Mouse (Mus musculus) myocyte (in vitro differentiated cells): ENCODE data around the gene 1190002N15Rik. TPM values are rescaled to one million over a fixed set of nuclear protein-coding genes. Genes with fewer than 3 reads are reported as not detected.

ENCODE experiments used
- H3K27me3 ChIP-seq: one replicate; pipeline ENCODE4 v1.6.1; 2011; ENCODE audit not compliant: control insufficient read depth, insufficient read depth, insufficient read length
- H3K36me3 ChIP-seq: one replicate; pipeline ENCODE4 v1.6.1; 2011; ENCODE audit not compliant: control insufficient read depth, insufficient read depth
- H3K4me2 ChIP-seq: one replicate; pipeline ENCODE4 v1.6.1; 2011; ENCODE audit warnings: low read depth, control low read depth
- H3K4me3 ChIP-seq: one replicate; pipeline ENCODE4 v1.5.1; 2011; ENCODE audit warnings: mild to moderate bottlenecking, control low read depth, moderate library complexity
- H3K79me2 ChIP-seq: one replicate; pipeline ENCODE4 v1.6.1; 2011; ENCODE audit not compliant: control insufficient read depth, insufficient read depth
- H3ac ChIP-seq: one replicate; pipeline ENCODE4 v1.6.1; 2011; ENCODE audit not compliant: control insufficient read depth, insufficient read length
- CEBPB ChIP-seq: IDR thresholded peaks from 2 replicates; pipeline ENCODE4 v1.6.1; 2011; ENCODE audit warnings: mild to moderate bottlenecking, moderate library complexity; ENCODE audit not compliant: poor library complexity, insufficient read depth, severe bottlenecking
- E2F4 ChIP-seq: IDR thresholded peaks from one replicate; pipeline ENCODE4 v1.6.1; 2011; ENCODE audit warnings: mild to moderate bottlenecking, control low read depth, moderate library complexity; ENCODE audit not compliant: insufficient read depth
- MAX ChIP-seq: IDR thresholded peaks from one replicate; pipeline ENCODE4 v1.6.1; 2011; ENCODE audit warnings: low read depth, mild to moderate bottlenecking, control low read depth
- MYOD1 ChIP-seq, 3 experiments: IDR thresholded peaks; one replicate each; pipeline ENCODE4 v1.6.1; 2011; ENCODE audit warnings: control low read depth in 2 of 3, low read depth in 2 of 3, mild to moderate bottlenecking in 2 of 3, moderate library complexity in 1 of 3; ENCODE audit not compliant: insufficient read length in 2 of 3, control insufficient read depth in 1 of 3
- MYOG ChIP-seq, 3 experiments: IDR thresholded peaks; one replicate each; pipeline ENCODE4 v1.6.1; 2011; ENCODE audit warnings: control low read depth in 2 of 3, low read depth in 2 of 3, mild to moderate bottlenecking in 2 of 3; ENCODE audit not compliant: insufficient read length in 2 of 3, control insufficient read depth in 1 of 3, insufficient read depth in 1 of 3
- POLR2A ChIP-seq: IDR thresholded peaks from one replicate; pipeline ENCODE4 v1.6.1; 2011; ENCODE audit warnings: low read depth, mild to moderate bottlenecking, control low read depth, moderate library complexity; ENCODE audit not compliant: insufficient read length
- POLR2AphosphoS2 ChIP-seq: IDR thresholded peaks from one replicate; pipeline ENCODE4 v1.6.1; 2011; ENCODE audit warnings: low read depth, control low read depth; ENCODE audit not compliant: insufficient read length
- REST ChIP-seq: IDR thresholded peaks from one replicate; pipeline ENCODE4 v1.6.1; 2011; ENCODE audit warnings: mild to moderate bottlenecking, control low read depth, moderate library complexity; ENCODE audit not compliant: insufficient read depth, insufficient read length
- SRF ChIP-seq: IDR thresholded peaks from one replicate; pipeline ENCODE4 v1.6.1; 2011; ENCODE audit warnings: low read depth; ENCODE audit not compliant: control insufficient read depth, insufficient read length
- TCF12 ChIP-seq: IDR thresholded peaks from one replicate; pipeline ENCODE4 v1.6.1; 2011; ENCODE audit warnings: mild to moderate bottlenecking, control low read depth; ENCODE audit not compliant: poor library complexity, insufficient read depth, severe bottlenecking
- TCF3 ChIP-seq: IDR thresholded peaks from one replicate; pipeline ENCODE4 v1.6.1; 2011; ENCODE audit warnings: low read depth, control low read depth; ENCODE audit not compliant: insufficient read length
- USF1 ChIP-seq: IDR thresholded peaks from one replicate; pipeline ENCODE4 v1.6.1; 2011; ENCODE audit warnings: low read depth, mild to moderate bottlenecking, control low read depth, moderate library complexity
- polyA plus RNA-seq: library from polyadenylated mRNA; unstranded; fragments of >200 nt; fragmentation: generic; extraction: Trizol; gene quantifications from one replicate; pipeline ENCODE4 v1.2.1, GENCODE M21; 2012; ENCODE audit warnings: missing spikeins

Gene 1190002N15Rik
- polyA plus RNA-seq: 21.0 TPM

- Histone ChIP-seq H3K79me2 (peaks cover 53% of the 10 kb centered on the region), H3ac (peak within 1 kb of the TSS; percentile 93), H3K27me3 (no peaks in the 10 kb centered on the region), H3K4me3 (peak within 1 kb of the TSS; percentile 86), H3K4me2 (peak within 1 kb of the TSS; percentile 89), H3K36me3 (no peaks in the 10 kb centered on the region)
- peak; percentile 95 for TF ChIP-seq SRF
- TF ChIP-seq POLR2AphosphoS2: peak; percentile 93
- TF ChIP-seq POLR2A: peak; percentile 93
- TF ChIP-seq TCF12: no peak
- no peak for TF ChIP-seq MAX
- no peak for TF ChIP-seq CEBPB
Measured at GRCm38 (mm10) chr9:94537970-94538822, at the start of gene 1190002N15Rik. TSS of gene 1190002N15Rik (minus strand) at chr9:94538081.

DNA sequence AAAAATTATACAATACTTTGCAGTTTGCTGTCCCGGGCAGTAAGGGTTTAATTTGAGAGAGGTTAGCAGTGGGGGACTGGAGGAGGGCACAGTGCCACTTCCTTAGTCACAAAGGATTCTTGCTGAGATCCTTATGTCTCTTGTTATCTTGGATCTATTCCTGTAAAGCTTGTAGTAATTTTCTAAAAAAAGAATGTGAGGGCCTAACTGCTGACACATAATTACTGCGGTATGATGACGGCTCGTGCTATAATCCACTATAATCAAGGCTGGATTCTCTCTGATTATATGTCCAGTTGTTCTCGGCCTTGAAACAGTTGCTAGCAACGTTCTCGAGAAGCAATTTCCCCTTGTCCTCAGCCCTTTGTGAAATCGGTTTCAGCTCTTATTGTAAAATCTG is 44.4 kb upstream of the 1190002N15Rik start:
- Histone ChIP-seq H3ac (no peak overlapping the region), H3K79me2 (no peaks in the 10 kb centered on the region), H3K4me3 (no peak overlapping the region), H3K36me3 (no peaks in the 10 kb centered on the region), H3K27me3 (no peaks in the 10 kb centered on the region), H3K4me2 (peak overlapping the region; percentile 66)
- no peak for TF ChIP-seq MAX
- no peak for TF ChIP-seq USF1
- TF ChIP-seq MYOG (IDR thresholded peaks at IDR 0.05; ENCODE audit: control insufficient read depth in 1 of 3, insufficient read depth in 1 of 3, insufficient read length in 2 of 3, low read depth in 2 of 3): peak in 1 of 3 experiments; percentile 84
- no peak for TF ChIP-seq CEBPB
- peak; percentile 11 to 56 (median 47) for TF ChIP-seq MYOD1 (IDR thresholded peaks at IDR 0.05; ENCODE audit: control insufficient read depth in 1 of 3, insufficient read length in 2 of 3, low read depth in 2 of 3)
- no peak for TF ChIP-seq POLR2A
- no peak for TF ChIP-seq POLR2AphosphoS2
- no peak for TF ChIP-seq TCF3
- TF ChIP-seq SRF: no peak

- Histone ChIP-seq H3K36me3 (no peaks in the 10 kb centered on the region), H3K27me3 (no peaks in the 10 kb centered on the region), H3K79me2 (no peaks in the 10 kb centered on the region), H3K4me2 (peak overlapping the region; percentile 66), H3K4me3 (no peak overlapping the region), H3ac (no peak overlapping the region)
- TF ChIP-seq TCF3: no peak
Measured at GRCm38 (mm10) chr9:94581661-94582060, 43.8 kb upstream of the 1190002N15Rik start.

- Histone ChIP-seq H3ac (no peak overlapping the region), H3K27me3 (no peaks in the 10 kb centered on the region), H3K4me2 (no peak overlapping the region), H3K4me3 (no peak overlapping the region), H3K79me2 (no peaks in the 10 kb centered on the region), H3K36me3 (no peaks in the 10 kb centered on the region)
- no peak for TF ChIP-seq TCF12
- no peak for TF ChIP-seq MYOG (IDR thresholded peaks at IDR 0.05; ENCODE audit: control insufficient read depth in 1 of 3, insufficient read depth in 1 of 3, insufficient read length in 2 of 3, low read depth in 2 of 3)
- no peak for TF ChIP-seq POLR2A
- TF ChIP-seq REST: no peak
Measured at GRCm38 (mm10) chr9:94580071-94580737, 42.3 kb upstream of the 1190002N15Rik start.

DNA sequence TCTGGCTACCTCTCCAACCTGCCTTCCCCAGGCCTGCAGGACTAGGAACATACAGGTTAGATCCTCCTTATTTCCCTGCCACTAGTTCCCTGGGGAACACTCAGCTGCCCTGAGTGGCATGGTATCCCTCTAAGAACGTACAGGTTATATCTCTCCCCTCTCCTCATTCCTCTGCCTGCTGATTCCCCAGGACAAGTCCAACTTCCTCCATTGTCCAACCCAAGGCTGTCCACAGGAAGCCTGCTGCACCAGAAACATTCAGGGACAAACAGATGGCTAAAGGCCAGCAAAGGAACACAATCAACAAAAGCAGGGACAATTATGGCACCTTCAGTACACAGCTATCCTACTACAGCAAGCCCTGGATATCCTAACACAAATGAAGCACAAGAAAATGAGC is 33.9 kb upstream of the 1190002N15Rik start:
- Histone ChIP-seq H3K79me2 (no peaks in the 10 kb centered on the region), H3K4me2 (no peak overlapping the region), H3ac (no peak overlapping the region), H3K36me3 (no peaks in the 10 kb centered on the region), H3K27me3 (no peaks in the 10 kb centered on the region), H3K4me3 (no peak overlapping the region)
- TF ChIP-seq TCF3 (no peak), POLR2A (no peak), USF1 (no peak), CEBPB (no peak), MAX (no peak), REST (no peak), SRF (no peak), MYOD1 (IDR thresholded peaks at IDR 0.05; ENCODE audit: control insufficient read depth in 1 of 3, insufficient read length in 2 of 3, low read depth in 2 of 3) (no peak), POLR2AphosphoS2 (no peak), TCF12 (no peak), E2F4 (no peak), MYOG (IDR thresholded peaks at IDR 0.05; ENCODE audit: control insufficient read depth in 1 of 3, insufficient read depth in 1 of 3, insufficient read length in 2 of 3, low read depth in 2 of 3) (no peak)
